Comparison of ENCODE assay signal across 17 mouse cellular contexts in the genomic region with DNA sequence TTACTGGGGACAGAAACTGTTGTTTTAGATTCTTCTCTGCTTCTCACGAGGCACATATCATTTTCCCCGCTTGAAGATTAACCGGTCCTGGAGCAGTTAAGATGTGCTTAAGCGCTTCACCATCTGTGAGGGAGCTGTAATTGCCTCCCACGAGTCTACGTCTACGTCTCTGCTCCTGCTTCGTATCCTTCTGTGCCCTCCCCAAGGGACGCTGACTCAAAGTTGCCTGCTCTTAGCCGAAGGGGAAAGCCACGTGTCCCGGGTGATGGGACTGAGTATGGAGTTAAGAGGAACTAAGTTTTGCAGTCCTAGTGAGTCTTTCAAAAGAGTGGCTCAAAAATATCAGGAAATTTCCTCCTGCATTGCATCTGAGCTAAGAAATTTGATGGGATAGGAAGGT. TPM values are rescaled to one million over a fixed set of nuclear protein-coding genes. Genes with fewer than 3 reads are reported as not detected.
DNase-seq lines count a peak whose midpoint lies in the region; ATAC-seq and TF ChIP-seq lines count a peak whose summit lies in the region.
"Had no signal": no experiment of that assay in that cellular context is flagged by ENCODE, and none has a peak within 500 bp of the region (broad histone marks: within the 10 kb centered on the region; RNA-seq: fewer than 3 reads in every experiment).

No protein-coding gene starts in this region.

- TF ChIP-seq EP300 in CH12.LX (IDR thresholded peaks at IDR 0.05; ENCODE audit: low read length), result peak; percentile 78

- no peak for ATAC-seq in limb, embryonic 12.5 days (ENCODE audit: insufficient number of reproducible peaks, insufficient read depth, low FRiP score, low TSS enrichment, low read depth)
- ATAC-seq: liver, embryonic 12.5 days; Patski had no signal

- H3K9ac ChIP-seq in limb, embryonic 12.5 days (replicated peaks), result no peak overlapping the region
- H3K9ac ChIP-seq in CH12.LX (ENCODE audit: insufficient read depth, low read depth), result no peak overlapping the region
- H3K9ac ChIP-seq: embryonic facial prominence, embryonic 12.5 days; hindbrain, embryonic 15.5 days; liver, embryonic 12.5 days had no signal

- H3K4me2 ChIP-seq in limb, embryonic 12.5 days, result no peak overlapping the region
- H3K4me2 ChIP-seq in CH12.LX (ENCODE audit: insufficient read depth, low read depth, poor library complexity, severe bottlenecking), result no peak overlapping the region
- H3K4me2 ChIP-seq: embryonic facial prominence, embryonic 12.5 days; hindbrain, embryonic 15.5 days; liver, embryonic 12.5 days had no signal

- TF ChIP-seq CTCF in CH12.LX (conservative IDR thresholded peaks at IDR 0.05 in 1 of 2, IDR thresholded peaks at IDR 0.05 in 1 of 2; ENCODE audit: low read depth in 2 of 2, low read length in 2 of 2), result no peak

- H3K27ac ChIP-seq in limb, embryonic 12.5 days, result 0 out of 2 replicates have a peak overlapping the region, but pooled peaks have one; percentile 31
- no peak overlapping the region for H3K27ac ChIP-seq in limb, embryonic 10.5 days
- no peak overlapping the region; the same call in 1 of the 2 replicates for H3K27ac ChIP-seq in CH12.LX (ENCODE audit: insufficient read depth, low read depth)
- H3K27ac ChIP-seq: embryonic facial prominence, embryonic 12.5 days; forebrain, embryonic 10.5 days; hindbrain, embryonic 15.5 days; liver, embryonic 12.5 days had no signal

- peaks cover 17% of the 10 kb centered on the region for H3K4me1 ChIP-seq in limb, embryonic 12.5 days (replicated peaks)
- H3K4me1 ChIP-seq in limb, embryonic 10.5 days, result 0 out of 2 replicates have a peak, but pooled peaks cover 2% of the 10 kb centered on the region
- H3K4me1 ChIP-seq in CH12.LX (ENCODE audit: control insufficient read depth in 1 of 2, insufficient read depth in 2 of 2), result peaks cover 4 to 53% of the 10 kb centered on the region in 2 experiments; a peak in 3 of 4 replicates
- H3K4me1 ChIP-seq: embryonic facial prominence, embryonic 12.5 days; liver, embryonic 12.5 days had no signal

- no peak; the same call in 1 of the 2 replicates for TF ChIP-seq POLR2A in CH12.LX (IDR thresholded peaks at IDR 0.05; ENCODE audit: low read depth, low read length)

- no peaks in the 10 kb centered on the region; the same call in 1 of the 2 replicates for H3K79me2 ChIP-seq in CH12.LX (replicated peaks; ENCODE audit: control insufficient read depth, extremely low read depth, insufficient read depth, poor library complexity, severe bottlenecking)

- DNase-seq in frontal cortex, adult 2 months (ENCODE audit: extremely low spot score in 1 of 2, low spot score in 1 of 2), result peak; percentile 50 to 68
- DNase-seq in frontal cortex, postnatal 25 days (ENCODE audit: low spot score in 2 of 2), result no peak
- no peak for DNase-seq in limb, embryonic 10.5 days (ENCODE audit: low spot score)
- DNase-seq in CH12.LX (ENCODE audit: extremely low read depth), result peak; percentile 89
- peak; percentile 46 to 83 for DNase-seq in left cerebral cortex, postnatal 25 days (ENCODE audit: low spot score in 2 of 2)
- no peak for DNase-seq in adrenal gland, postnatal 25 days
- DNase-seq in adrenal gland, adult (ENCODE audit: inconsistent age in 2 of 2, low spot score in 1 of 2), result no peak
- DNase-seq: cerebellum, adult 18-20 months; kidney, adult 11 months; kidney, postnatal 25 days had no signal

- intact Hi-C loops in left cerebral cortex, postnatal 25 days (cut with DNase I), result no loop called here

- WGBS in limb, embryonic 12.5 days, result 73% methylated on average over 12 of the region's 12 CpGs
- 86% methylated on average over 12 of the region's 12 CpGs for WGBS in limb, embryonic 10.5 days

- H3K27me3 ChIP-seq in limb, embryonic 12.5 days, result no peaks in the 10 kb centered on the region
- H3K27me3 ChIP-seq in limb, embryonic 10.5 days (ENCODE audit: low read depth, poor library complexity, severe bottlenecking), result no peaks in the 10 kb centered on the region
- H3K27me3 ChIP-seq in CH12.LX (replicated peaks), result no peaks in the 10 kb centered on the region
- H3K27me3 ChIP-seq: embryonic facial prominence, embryonic 12.5 days; hindbrain, embryonic 15.5 days; liver, embryonic 12.5 days; megakaryocyte, embryonic 14.5 days; Patski had no signal

- H3K9me3 ChIP-seq in limb, embryonic 12.5 days, result 0 out of 2 replicates have a peak, but pooled peaks cover 6% of the 10 kb centered on the region
- H3K9me3 ChIP-seq in limb, embryonic 10.5 days (replicated peaks), result no peaks in the 10 kb centered on the region
- peaks cover 10% of the 10 kb centered on the region for H3K9me3 ChIP-seq in CH12.LX (replicated peaks; ENCODE audit: low read length)
- H3K9me3 ChIP-seq: hindbrain, embryonic 15.5 days; liver, embryonic 12.5 days; megakaryocyte, embryonic 14.5 days had no signal

- no peak for TF ChIP-seq RAD21 in CH12.LX (IDR thresholded peaks at IDR 0.05; ENCODE audit: low read depth, low read length)

- H3K4me3 ChIP-seq in limb, embryonic 12.5 days (replicated peaks), result no peak overlapping the region
- no peak overlapping the region for H3K4me3 ChIP-seq in limb, embryonic 10.5 days
- H3K4me3 ChIP-seq in CH12.LX (replicated peaks in 1 of 3; ENCODE audit: low read depth in 2 of 3, low read length in 2 of 3, poor library complexity in 1 of 3), result no peak overlapping the region
- H3K4me3 ChIP-seq: embryonic facial prominence, embryonic 12.5 days; forebrain, embryonic 10.5 days; hindbrain, embryonic 15.5 days; liver, embryonic 12.5 days; megakaryocyte, embryonic 14.5 days had no signal

- H3K36me3 ChIP-seq in limb, embryonic 12.5 days, result peaks cover 27% of the 10 kb centered on the region; the same call in 1 of the 2 replicates
- peaks cover 45% of the 10 kb centered on the region for H3K36me3 ChIP-seq in limb, embryonic 10.5 days
- peaks cover 75 to 94% of the 10 kb centered on the region in 2 experiments for H3K36me3 ChIP-seq in CH12.LX (replicated peaks in 1 of 2; ENCODE audit: control insufficient read depth in 1 of 2, insufficient read depth in 1 of 2, low read length in 1 of 2)

- in situ Hi-C loops in CH12.LX (cut with MboI; ENCODE audit: low pct_ligation_motif_present, low pct_unique_long_range_greater_than_20kb, low sequenced_read_pairs), result no loop called here

- dilution Hi-C loops in CH12.LX (cut with MboI; ENCODE audit: extremely low pct_ligation_motif_present, extremely low pct_unique_long_range_greater_than_20kb, low sequenced_read_pairs), result no loop called here

TF ChIP-seq in CH12.LX, 34 proteins besides CTCF, POLR2A, EP300 and RAD21 (continues in another document):
- no peak for TF ChIP-seq SIN3A (IDR thresholded peaks at IDR 0.05; ENCODE audit: low read length)
- TF ChIP-seq KAT2A (IDR thresholded peaks at IDR 0.05; ENCODE audit: insufficient replicate concordance, low read length), result no peak
- TF ChIP-seq POLR2AphosphoS2 (IDR thresholded peaks at IDR 0.05; ENCODE audit: low read depth, low read length), result no peak
- TF ChIP-seq NELFE (IDR thresholded peaks at IDR 0.05; ENCODE audit: low read depth, low read length), result no peak
- TF ChIP-seq MYC (IDR thresholded peaks at IDR 0.05; ENCODE audit: low read depth, low read length), result peak; percentile 83
- no peak for TF ChIP-seq HCFC1 (IDR thresholded peaks at IDR 0.05; ENCODE audit: low read depth, low read length)
- peak; percentile 51; the same call in 1 of the 2 replicates for TF ChIP-seq MXI1 (IDR thresholded peaks at IDR 0.05; ENCODE audit: low read depth, low read length)
- no peak for TF ChIP-seq CHD1 (IDR thresholded peaks at IDR 0.05; ENCODE audit: low read depth, low read length)
- no peak for TF ChIP-seq ELF1 (IDR thresholded peaks at IDR 0.05; ENCODE audit: low read depth, low read length)
- TF ChIP-seq UBTF (IDR thresholded peaks at IDR 0.05; ENCODE audit: low read depth, low read length), result no peak
- TF ChIP-seq ZNF384 (IDR thresholded peaks at IDR 0.05; ENCODE audit: low read depth, low read length), result no peak
- no peak for TF ChIP-seq GABPA (IDR thresholded peaks at IDR 0.05; ENCODE audit: insufficient replicate concordance, low read depth, low read length)
- no peak for TF ChIP-seq MEF2A (IDR thresholded peaks at IDR 0.05; ENCODE audit: borderline replicate concordance, low read depth, low read length)
- no peak for TF ChIP-seq ZMIZ1 (IDR thresholded peaks at IDR 0.05; ENCODE audit: low read depth, low read length)
- TF ChIP-seq RCOR1 (conservative IDR thresholded peaks at IDR 0.05; ENCODE audit: low read depth, low read length), result no peak
- peak; percentile 17; the same call in 1 of the 2 replicates for TF ChIP-seq USF1 (IDR thresholded peaks at IDR 0.05; ENCODE audit: low read depth, low read length)
- no peak for TF ChIP-seq TCF12 (IDR thresholded peaks at IDR 0.05; ENCODE audit: low read depth, low read length)
- TF ChIP-seq IRF4 (IDR thresholded peaks at IDR 0.05; ENCODE audit: low read depth, low read length), result no peak
- no peak for TF ChIP-seq MAFK (IDR thresholded peaks at IDR 0.05; ENCODE audit: insufficient replicate concordance, low read length)
- 0 out of 2 replicates have a peak, but pooled peaks have one; percentile 34 for TF ChIP-seq USF2 (conservative IDR thresholded peaks at IDR 0.05; ENCODE audit: low read depth, low read length)
- no peak for TF ChIP-seq MAZ (IDR thresholded peaks at IDR 0.05; ENCODE audit: low read depth, low read length)
- TF ChIP-seq E2F4 (IDR thresholded peaks at IDR 0.05; ENCODE audit: insufficient replicate concordance, low read depth, low read length), result no peak
- no peak for TF ChIP-seq PAX5 (IDR thresholded peaks at IDR 0.05; ENCODE audit: low read length)
- no peak for TF ChIP-seq ZC3H11A (IDR thresholded peaks at IDR 0.05; ENCODE audit: low read depth, low read length)
- TF ChIP-seq CHD2 (IDR thresholded peaks at IDR 0.05; ENCODE audit: low read length), result no peak
- TF ChIP-seq ETS1 (conservative IDR thresholded peaks at IDR 0.05; ENCODE audit: low read depth, low read length), result peak; percentile 47; the same call in 1 of the 2 replicates
- peak; percentile 21; the same call in 1 of the 2 replicates for TF ChIP-seq JUN (IDR thresholded peaks at IDR 0.05; ENCODE audit: insufficient read depth, low read depth, low read length)
- peak; percentile 61 for TF ChIP-seq BHLHE40 (IDR thresholded peaks at IDR 0.05; ENCODE audit: low read depth, low read length)
- TF ChIP-seq MAX (IDR thresholded peaks at IDR 0.05; ENCODE audit: low read length), result peak; percentile 92

RNA-seq across cellular contexts. Expression of a gene that starts 18.3 kb away (rescaled TPM):
- 26.1 and 29.5 TPM in 2 replicates for polyA plus RNA-seq in frontal cortex, adult 2 months (2012; rRNA removed)
- polyA plus RNA-seq in limb, embryonic 12.5 days (2016; fragmentation: Nextera tagmentation; extraction: Ambion mirVana), result 25.3 and 28.2 TPM in 2 replicates
- 25.2 and 26.5 TPM in 2 replicates for polyA plus RNA-seq in limb, embryonic 10.5 days (2016; fragmentation: Nextera tagmentation; extraction: Ambion mirVana)
- total RNA-seq in CH12.LX (2012; rRNA removed) (35.0 and 36.4 TPM in 2 replicates), CH12.LX (2014; rRNA removed) (40.0 and 41.4 TPM in 2 replicates)
- polyA plus RNA-seq in CH12.LX (2012; ENCODE audit: insufficient read length, low read depth), result 36.2 and 47.1 TPM in 2 replicates
- 10 to 100 TPM; 15.0 to 15.4 TPM for total RNA-seq in left cerebral cortex, postnatal 25 days (2021)
- 9.7 and 16.5 TPM in 2 replicates for total RNA-seq in adrenal gland, postnatal 25 days (2021)

Comparison
In these comparisons a context has a peak if more than half of its experiments do, and no peak if none do; other contexts are left out.
1. DNase-seq: peak in frontal cortex, adult 2 months (2 of 2), CH12.LX (single experiment) and left cerebral cortex, postnatal 25 days (2 of 2); none in frontal cortex, postnatal 25 days (0 of 2), limb, embryonic 10.5 days (single experiment), adrenal gland, postnatal 25 days (single experiment) and adrenal gland, adult (0 of 2).